Mouse (Mus musculus) spleen, adult 18-20 months (tissue): ENCODE data around the gene Fam92a.
A peak's percentile ranks its signal among the peaks of the same experiment; 100 is the strongest.
"Not testable (repeated sequence)": the region's sequence is repeated elsewhere in the genome, so short reads cannot be mapped to it uniquely, and the experiment has no call there.

Source experiments
- DNase-seq, 2 experiments: peaks; one replicate each; pipeline ENCODE4 v3.0.0; 2022; ENCODE audit warnings: mixed read lengths in 2 of 2

The Fam92a gene

DNA sequence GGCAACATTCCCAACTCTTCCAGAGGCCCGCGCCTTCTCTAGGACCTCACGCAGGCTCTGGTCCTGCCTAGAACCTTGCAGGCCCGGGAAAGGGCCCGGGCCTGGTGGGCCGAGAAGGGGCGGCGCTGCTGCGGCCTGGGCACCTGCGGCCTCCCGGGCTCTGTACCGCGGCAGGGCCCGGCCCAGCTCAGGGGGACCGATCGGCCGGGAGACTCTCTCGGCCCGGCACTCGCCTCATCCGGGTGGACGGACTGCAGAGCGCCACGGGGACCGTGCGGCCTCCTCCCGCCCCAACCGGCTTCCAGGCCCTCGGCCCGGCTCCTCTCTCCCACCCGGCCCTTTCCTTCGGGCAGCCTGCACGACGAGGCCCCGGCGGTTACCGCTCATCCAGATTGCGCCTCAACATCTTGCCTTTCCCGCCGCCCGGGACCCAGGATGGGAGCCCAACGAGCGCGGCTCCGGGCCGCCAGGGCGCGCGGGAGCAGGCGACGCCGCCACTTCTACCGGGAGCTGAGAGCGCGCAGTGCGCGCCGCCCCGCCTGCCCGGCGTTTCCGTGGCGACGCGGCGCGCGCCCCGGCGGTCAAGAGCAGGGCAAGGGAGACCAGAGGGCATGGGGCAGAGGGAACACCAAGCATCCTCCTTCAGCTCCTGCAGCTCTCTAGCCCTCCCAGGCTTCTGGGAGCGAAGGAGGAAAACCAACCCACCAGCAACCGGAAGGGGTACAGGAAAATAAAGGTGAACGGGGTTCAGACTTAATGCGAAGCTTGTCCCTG is at the start of gene Fam92a:
Fam92a (minus strand) TSS at position 698 of the 774 bp plus-strand sequence.
- peak; percentile 18 to 54 for DNase-seq

GRCm38 (mm10) chr4:12178992-12179391 is 7.2 kb upstream of the Fam92a start:
- no peak for DNase-seq

DNA sequence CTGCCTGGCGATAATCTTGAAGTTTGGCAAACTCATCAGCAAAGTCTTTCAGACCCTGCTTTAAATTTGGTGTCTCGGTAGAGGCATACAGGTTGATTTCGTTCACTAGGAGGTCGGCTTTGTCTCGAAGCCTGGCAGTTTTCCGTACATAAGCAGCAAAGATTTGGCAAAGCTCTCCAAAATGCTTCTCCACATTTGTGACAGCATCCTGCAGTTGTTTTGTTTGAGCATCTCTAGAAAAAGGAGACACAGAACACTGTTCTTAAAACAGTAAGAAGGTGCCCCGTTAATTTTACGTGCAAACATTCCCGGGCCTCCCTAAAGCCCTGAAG is 863 bp downstream of the Fam92a start:
- DNase-seq: no peak

DNA sequence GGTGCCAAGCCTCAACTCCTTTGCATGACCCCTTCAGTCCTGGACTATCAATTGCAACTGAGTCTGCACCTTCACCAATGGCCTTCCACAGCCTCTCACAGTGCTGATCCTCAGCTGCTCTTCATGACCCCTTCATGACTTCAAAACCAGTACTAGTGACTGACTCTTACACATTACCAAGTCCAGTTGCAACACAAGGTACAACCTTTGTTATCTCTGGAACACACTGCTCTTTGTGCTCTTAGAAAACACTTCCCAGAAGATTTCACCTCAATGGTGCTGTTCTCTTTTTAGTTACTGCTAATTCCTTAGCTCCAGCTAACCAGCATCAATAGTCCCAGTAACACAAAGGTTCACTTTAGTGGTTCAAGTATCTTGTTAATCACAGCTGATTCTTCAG is 24.2 kb downstream of the Fam92a start:
- DNase-seq: no peak

DNA sequence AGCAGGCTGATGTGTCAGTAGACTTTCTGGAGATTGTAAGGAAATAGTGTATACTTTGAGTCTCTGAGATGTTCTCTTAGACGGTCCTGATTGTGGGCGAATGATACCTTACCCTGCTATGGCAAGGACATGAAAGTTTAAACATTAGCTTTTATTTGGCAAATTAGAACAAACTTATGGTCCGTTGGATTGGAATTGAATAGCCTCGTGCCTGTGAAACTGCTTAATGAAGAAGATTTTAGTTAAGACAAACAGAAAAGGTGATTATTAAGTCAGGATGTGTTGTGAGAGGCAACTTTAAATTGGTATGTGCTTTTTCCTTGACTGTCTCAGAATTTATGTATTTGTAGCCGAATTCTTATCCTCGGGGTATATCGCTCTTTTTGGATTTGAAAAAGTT is 30.3 kb downstream of the Fam92a start:
- DNase-seq: not testable (repeated sequence)

- DNase-seq: not testable (repeated sequence)
These were observed 31.2 kb downstream of the Fam92a start for GRCm38 (mm10) chr4:12140592-12141062.

DNA sequence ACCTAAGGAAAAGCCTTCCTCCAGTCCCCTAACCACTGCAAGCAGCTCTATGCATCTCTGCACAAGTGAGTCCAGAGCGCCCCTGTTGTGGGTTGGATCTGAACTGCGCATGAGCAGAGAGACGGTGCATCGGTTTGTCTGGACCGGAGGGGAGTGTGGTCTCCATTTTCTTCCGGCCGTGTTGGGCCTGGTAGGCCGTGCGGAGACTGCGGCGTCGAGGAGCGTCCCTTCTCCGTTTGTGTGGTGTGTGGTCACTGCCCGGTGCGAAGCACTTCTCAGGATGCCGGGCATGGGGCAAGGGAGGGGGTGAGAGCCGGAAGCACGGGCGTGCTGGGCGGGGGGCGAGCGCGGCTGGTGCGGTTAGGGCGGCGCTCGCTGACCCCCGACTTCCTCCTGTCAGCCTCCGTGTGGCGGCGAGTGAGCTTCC is 31.7 kb downstream of the Fam92a start, which contains the start of gene Rbm12b1:
Rbm12b1 (plus strand) TSS at position 124 of the 427 bp plus-strand sequence.
- peak; percentile 60 for DNase-seq
